Mouse (Mus musculus) embryonic facial prominence, embryonic 11.5 days (tissue): ENCODE measurements around the gene Vav1. TPM values are rescaled to one million over a fixed set of nuclear protein-coding genes. Genes with fewer than 3 reads are reported as not detected.
A peak's percentile ranks its signal among the peaks of the same experiment; 100 is the strongest.

Source experiments
- ATAC-seq: fragments of 200-750 bp; cut with Nextera tagmentation; replicated peaks from 2 replicates; pipeline ENCODE4 v1.8.0; 2017; ENCODE audit warnings: low read depth; ENCODE audit not compliant: insufficient number of reproducible peaks, low FRiP score, low TSS enrichment
- DNase-seq: peaks from one replicate; pipeline ENCODE4 v3.0.0-alpha.2; 2015; ENCODE audit warnings: low spot score
- H3K27ac ChIP-seq: fragments of 300-500 bp; sonication (generic); replicated peaks from 2 replicates; pipeline ENCODE4 v1.5.1; 2014; ENCODE audit warnings: mild to moderate bottlenecking, low read depth, low read length, control low read depth
- H3K27me3 ChIP-seq: fragments of 300-500 bp; sonication (generic); 2 replicates; pipeline ENCODE4 v1.6.1; 2014; ENCODE audit warnings: mild to moderate bottlenecking, low read length, moderate library complexity, mixed read lengths; ENCODE audit not compliant: control insufficient read depth, insufficient read depth
- H3K36me3 ChIP-seq: fragments of 300-500 bp; sonication (generic); replicated peaks from 2 replicates; pipeline ENCODE4 v1.6.1; 2014; ENCODE audit warnings: low read depth, mild to moderate bottlenecking, low read length, moderate library complexity, mixed read lengths; ENCODE audit not compliant: control insufficient read depth, insufficient read depth
- H3K4me1 ChIP-seq: fragments of 300-500 bp; sonication (generic); 2 replicates; pipeline ENCODE4 v1.6.1; 2014; ENCODE audit warnings: low read length, mixed read lengths; ENCODE audit not compliant: control insufficient read depth, insufficient read depth
- H3K4me2 ChIP-seq: fragments of 300-500 bp; sonication (generic); 2 replicates; pipeline ENCODE4 v1.6.1; 2014; ENCODE audit warnings: low read depth, mild to moderate bottlenecking, control low read depth, low read length, moderate library complexity
- H3K4me3 ChIP-seq: fragments of 300-500 bp; sonication (generic); 2 replicates; pipeline ENCODE4 v1.5.1; 2014; ENCODE audit warnings: low read depth, low read length, control low read depth
- H3K9ac ChIP-seq: fragments of 300-500 bp; sonication (generic); replicated peaks from 2 replicates; pipeline ENCODE4 v1.6.1; 2014; ENCODE audit warnings: mild to moderate bottlenecking, control low read depth, low read length
- H3K9me3 ChIP-seq: fragments of 300-500 bp; sonication (generic); replicated peaks from 2 replicates; pipeline ENCODE4 v1.6.1; 2016; ENCODE audit warnings: mild to moderate bottlenecking, low read length, inconsistent platforms, mixed read lengths; ENCODE audit not compliant: control insufficient read depth
- WGBS: fragments of 180-500 bp; shearing (Covaris S2); extraction: QIAGEN DNeasy Blood & Tissue Kit; methylation state at CpG from one replicate; pipeline ENCODE4 v1.1.7; 2014; 5-methylcytosine and 5-hydroxymethylcytosine counted together
- polyA plus RNA-seq: library from polyadenylated mRNA; unstranded; fragments of >200 nt; fragmentation: Nextera tagmentation; extraction: Ambion mirVana; gene quantifications from 2 replicates; pipeline ENCODE4 v1.2.1, GENCODE M21; 2014

The Vav1 gene
- polyA plus RNA-seq, 1 experiment from 2014 or later = 2.3 TPM

GRCm38 (mm10) chr17:57249186-57250181 is 29.4 kb upstream of the Vav1 start, which contains the start of gene Trip10:
TSS of gene Trip10 (plus strand) at chr17:57249455.
- peak within 1 kb of the TSS; percentile 66 for H3K27ac ChIP-seq
- H3K9ac ChIP-seq = peak within 1 kb of the TSS; percentile 74
- H3K9me3 ChIP-seq = no peaks in the 10 kb centered on the region
- DNase-seq (peak; percentile 96), ATAC-seq (peak; percentile 5)
- under 1% methylated on average over 49 of the region's 52 CpGs for WGBS
- peak within 1 kb of the TSS; percentile 92 for H3K4me2 ChIP-seq
- H3K36me3 ChIP-seq = no peaks in the 10 kb centered on the region; the same call in 1 of the 2 replicates
- H3K4me3 ChIP-seq = peak within 1 kb of the TSS; percentile 77
- no peaks in the 10 kb centered on the region for H3K27me3 ChIP-seq
- peaks cover 4% of the 10 kb centered on the region for H3K4me1 ChIP-seq

- H3K4me2 ChIP-seq = peak overlapping the region; percentile 92
- peak overlapping the region; percentile 77 for H3K4me3 ChIP-seq
- peak overlapping the region; percentile 28; the same call in 1 of the 2 replicates for H3K27ac ChIP-seq
- peak; percentile 40 for DNase-seq
- peaks cover 4% of the 10 kb centered on the region for H3K4me1 ChIP-seq
- no peaks in the 10 kb centered on the region for H3K27me3 ChIP-seq
- no peaks in the 10 kb centered on the region for H3K9me3 ChIP-seq
- 2% methylated on average over 33 of the region's 33 CpGs for WGBS
- H3K36me3 ChIP-seq = no peaks in the 10 kb centered on the region; the same call in 1 of the 2 replicates
- H3K9ac ChIP-seq = peak overlapping the region; percentile 74
- ATAC-seq = no peak
Measured at GRCm38 (mm10) chr17:57250461-57251160, 28.3 kb upstream of the Vav1 start.

GRCm38 (mm10) chr17:57251431-57251830 is 27.5 kb upstream of the Vav1 start:
- WGBS = 87% methylated on average over 3 of the region's 3 CpGs

GRCm38 (mm10) chr17:57253306-57253705 is 25.6 kb upstream of the Vav1 start:
- H3K36me3 ChIP-seq = no peaks in the 10 kb centered on the region; the same call in 1 of the 2 replicates
- H3K4me1 ChIP-seq = peaks cover 4% of the 10 kb centered on the region
- H3K4me3 ChIP-seq = no peak overlapping the region
- no peak for ATAC-seq
- no peak for DNase-seq
- H3K9me3 ChIP-seq = no peaks in the 10 kb centered on the region
- no peak overlapping the region for H3K9ac ChIP-seq
- no peak overlapping the region for H3K27ac ChIP-seq
- no peak overlapping the region for H3K4me2 ChIP-seq
- no peaks in the 10 kb centered on the region for H3K27me3 ChIP-seq
- 86% methylated on average over 6 of the region's 6 CpGs for WGBS

More at GRCm38 (mm10) chr17:57251431-57251830, 27.5 kb upstream of the Vav1 start:
- Histone ChIP-seq H3K9ac (no peak overlapping the region), H3K4me3 (no peak overlapping the region), H3K4me2 (no peak overlapping the region), H3K36me3 (no peaks in the 10 kb centered on the region; the same call in 1 of the 2 replicates), H3K27ac (no peak overlapping the region), H3K27me3 (no peaks in the 10 kb centered on the region), H3K9me3 (no peaks in the 10 kb centered on the region), H3K4me1 (peaks cover 4% of the 10 kb centered on the region)
- ATAC-seq (no peak), DNase-seq (no peak)

DNA sequence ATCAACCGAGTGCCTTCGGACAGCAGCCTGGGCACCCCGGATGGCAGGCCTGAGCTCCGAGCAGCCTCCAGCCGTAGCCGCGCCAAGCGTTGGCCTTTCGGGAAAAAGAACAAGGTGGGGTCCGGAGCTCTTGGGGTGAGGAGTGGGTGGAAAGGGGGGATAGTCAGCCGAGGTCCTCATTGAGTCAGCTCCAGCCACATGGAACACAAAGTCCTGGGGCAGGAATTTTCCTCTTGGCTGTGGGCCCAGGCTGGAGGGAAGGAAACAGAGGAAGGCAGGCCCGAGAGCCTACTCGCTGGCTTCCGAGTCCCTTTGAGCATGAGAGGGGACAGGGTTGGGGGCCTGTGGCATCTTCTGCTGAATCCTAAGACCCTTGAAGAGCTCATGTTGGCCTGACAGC is 23.5 kb upstream of the Vav1 start:
- no peak for DNase-seq
- WGBS = 89% methylated on average over 14 of the region's 14 CpGs
- ATAC-seq = no peak
- no peak overlapping the region for H3K4me2 ChIP-seq
- no peak overlapping the region for H3K27ac ChIP-seq
- H3K4me3 ChIP-seq = no peak overlapping the region
- H3K27me3 ChIP-seq = no peaks in the 10 kb centered on the region
- no peak overlapping the region for H3K9ac ChIP-seq
- H3K36me3 ChIP-seq = no peaks in the 10 kb centered on the region; the same call in 1 of the 2 replicates
- H3K4me1 ChIP-seq = no peaks in the 10 kb centered on the region; the same call in 1 of the 2 replicates
- H3K9me3 ChIP-seq = no peaks in the 10 kb centered on the region

- H3K27ac ChIP-seq = no peak overlapping the region
Measured at GRCm38 (mm10) chr17:57256921-57257485, 21.9 kb upstream of the Vav1 start.

GRCm38 (mm10) chr17:57258191-57258590 is 20.7 kb upstream of the Vav1 start:
- no peaks in the 10 kb centered on the region for H3K9me3 ChIP-seq
- no peak overlapping the region for H3K4me3 ChIP-seq
- H3K4me1 ChIP-seq = no peaks in the 10 kb centered on the region
- DNase-seq (no peak), ATAC-seq (no peak)
- H3K36me3 ChIP-seq = peaks cover 9% of the 10 kb centered on the region
- no peak overlapping the region for H3K9ac ChIP-seq
- WGBS = 97% methylated on average over 3 of the region's 3 CpGs
- no peak overlapping the region for H3K4me2 ChIP-seq
- H3K27me3 ChIP-seq = no peaks in the 10 kb centered on the region
- no peak overlapping the region for H3K27ac ChIP-seq

More at GRCm38 (mm10) chr17:57256921-57257485, 21.9 kb upstream of the Vav1 start:
- no peak overlapping the region for H3K4me2 ChIP-seq
- 97% methylated on average over 22 of the region's 22 CpGs for whole genome bisulfite sequencing
- DNase-seq = no peak
- ATAC-seq = no peak
- peaks cover 8% of the 10 kb centered on the region for H3K36me3 ChIP-seq
- H3K9ac ChIP-seq = no peak overlapping the region
- H3K4me3 ChIP-seq = no peak overlapping the region
- H3K27me3 ChIP-seq = no peaks in the 10 kb centered on the region
- H3K9me3 ChIP-seq = no peaks in the 10 kb centered on the region
- no peaks in the 10 kb centered on the region for H3K4me1 ChIP-seq
